Mouse (Mus musculus): ENCODE measurements around the gene Fcrl5. TPM values are rescaled to one million over a fixed set of nuclear protein-coding genes. Genes with fewer than 3 reads are reported as not detected.

Gene Fcrl5
- polyA plus RNA-seq, 1 experiment: not detected

- TF ChIP-seq POLR2A (IDR thresholded peaks at IDR 0.05; ENCODE audit: extremely low read depth, insufficient read depth, low read length) (peak; percentile 91), CTCF (IDR thresholded peaks at IDR 0.05; ENCODE audit: extremely low read depth, insufficient read depth, low read length) (no peak)
- Histone ChIP-seq H3K4me3 (ENCODE audit: insufficient read depth, low read length) (peak within 1 kb of the TSS; percentile 78), H3K27ac (ENCODE audit: insufficient read depth, low read length) (peak within 1 kb of the TSS; percentile 89), H3K4me1 (ENCODE audit: control insufficient read depth, insufficient read depth, low read length) (peaks cover 6% of the 10 kb centered on the region; the same call in 1 of the 2 replicates)
These were observed 89.7 kb downstream of the Fcrl5 start, which contains the start of gene Etv3 for GRCm38 (mm10) chr3:87525043-87525836. TSS of gene Etv3 (plus strand) at chr3:87525407.

- TF ChIP-seq POLR2A (IDR thresholded peaks at IDR 0.05; ENCODE audit: extremely low read depth, insufficient read depth, low read length): no peak
- no peak for TF ChIP-seq CTCF (IDR thresholded peaks at IDR 0.05; ENCODE audit: extremely low read depth, insufficient read depth, low read length)
- Histone ChIP-seq H3K4me1 (ENCODE audit: control insufficient read depth, insufficient read depth, low read length) (peaks cover 6% of the 10 kb centered on the region; the same call in 1 of the 2 replicates), H3K27ac (ENCODE audit: insufficient read depth, low read length) (peak overlapping the region; percentile 81), H3K4me3 (ENCODE audit: insufficient read depth, low read length) (peak overlapping the region; percentile 78)
These were observed 90.4 kb downstream of the Fcrl5 start for GRCm38 (mm10) chr3:87525837-87526570.

GRCm38 (mm10) chr3:87527139-87527538, 91.6 kb downstream of the Fcrl5 start:
- no peak overlapping the region; the same call in 1 of the 2 replicates for H3K4me3 ChIP-seq (ENCODE audit: insufficient read depth, low read length)
- no peak overlapping the region for H3K27ac ChIP-seq (ENCODE audit: insufficient read depth, low read length)
- TF ChIP-seq POLR2A (IDR thresholded peaks at IDR 0.05; ENCODE audit: extremely low read depth, insufficient read depth, low read length) (no peak), CTCF (IDR thresholded peaks at IDR 0.05; ENCODE audit: extremely low read depth, insufficient read depth, low read length) (no peak)
- peaks cover 6% of the 10 kb centered on the region; the same call in 1 of the 2 replicates for H3K4me1 ChIP-seq (ENCODE audit: control insufficient read depth, insufficient read depth, low read length)

- H3K27ac ChIP-seq (ENCODE audit: insufficient read depth, low read length): no peak overlapping the region
- peaks cover 6% of the 10 kb centered on the region; the same call in 1 of the 2 replicates for H3K4me1 ChIP-seq (ENCODE audit: control insufficient read depth, insufficient read depth, low read length)
- TF ChIP-seq CTCF (IDR thresholded peaks at IDR 0.05; ENCODE audit: extremely low read depth, insufficient read depth, low read length) (no peak), POLR2A (IDR thresholded peaks at IDR 0.05; ENCODE audit: extremely low read depth, insufficient read depth, low read length) (no peak)
- H3K4me3 ChIP-seq (ENCODE audit: insufficient read depth, low read length): no peak overlapping the region
These were observed 92.4 kb downstream of the Fcrl5 start for GRCm38 (mm10) chr3:87528021-87528420.

DNA sequence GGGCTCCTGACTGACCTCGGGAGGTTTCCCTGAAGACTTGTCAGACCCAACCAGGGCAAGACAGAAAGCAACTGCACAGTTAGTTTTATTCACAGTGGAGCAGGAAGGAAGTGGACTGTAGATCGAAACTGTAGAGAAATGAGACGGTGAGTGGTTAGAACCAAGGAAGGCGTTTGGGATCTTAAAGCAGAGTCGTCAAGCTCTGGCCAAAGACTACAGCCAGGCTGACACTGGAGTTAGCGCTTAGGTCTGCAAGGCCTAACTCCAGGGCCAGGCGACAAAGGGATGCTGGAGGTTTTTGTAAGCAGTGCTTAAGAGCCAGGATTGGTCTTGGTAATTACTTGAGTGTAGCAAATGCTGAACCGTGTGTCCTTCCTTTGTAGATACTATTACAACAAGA, 93.3 kb downstream of the Fcrl5 start:
- Histone ChIP-seq H3K27ac (ENCODE audit: insufficient read depth, low read length) (no peak overlapping the region), H3K4me3 (ENCODE audit: insufficient read depth, low read length) (no peak overlapping the region), H3K4me1 (ENCODE audit: control insufficient read depth, insufficient read depth, low read length) (peaks cover 6% of the 10 kb centered on the region; the same call in 1 of the 2 replicates)
- no peak for TF ChIP-seq POLR2A (IDR thresholded peaks at IDR 0.05; ENCODE audit: extremely low read depth, insufficient read depth, low read length)
- TF ChIP-seq CTCF (IDR thresholded peaks at IDR 0.05; ENCODE audit: extremely low read depth, insufficient read depth, low read length): no peak

DNA sequence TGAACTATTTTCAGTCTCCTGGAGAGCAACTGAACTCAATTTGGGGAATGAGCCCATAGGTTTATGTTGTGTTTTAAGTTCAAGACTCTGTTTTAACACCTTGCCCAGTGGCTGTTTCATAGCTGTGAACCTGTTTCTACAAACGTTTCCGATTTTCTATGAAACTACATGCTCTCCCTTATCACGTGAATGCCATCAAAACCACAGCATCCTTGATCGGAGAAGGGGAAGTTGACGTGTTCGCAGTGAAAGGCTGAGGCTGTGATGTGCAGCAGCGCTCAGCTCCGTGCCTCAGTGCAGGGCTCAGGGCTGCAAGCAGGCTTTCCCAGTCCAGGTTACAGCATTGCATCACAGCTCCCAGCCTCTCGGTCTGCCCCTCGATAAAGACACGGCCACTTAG, 94.0 kb downstream of the Fcrl5 start:
- TF ChIP-seq POLR2A (IDR thresholded peaks at IDR 0.05; ENCODE audit: extremely low read depth, insufficient read depth, low read length) (no peak), CTCF (IDR thresholded peaks at IDR 0.05; ENCODE audit: extremely low read depth, insufficient read depth, low read length) (no peak)
- Histone ChIP-seq H3K27ac (ENCODE audit: insufficient read depth, low read length) (no peak overlapping the region), H3K4me3 (ENCODE audit: insufficient read depth, low read length) (no peak overlapping the region), H3K4me1 (ENCODE audit: control insufficient read depth, insufficient read depth, low read length) (peaks cover 6% of the 10 kb centered on the region; the same call in 1 of the 2 replicates)

- TF ChIP-seq POLR2A (IDR thresholded peaks at IDR 0.05; ENCODE audit: extremely low read depth, insufficient read depth, low read length) (no peak), CTCF (IDR thresholded peaks at IDR 0.05; ENCODE audit: extremely low read depth, insufficient read depth, low read length) (no peak)
- Histone ChIP-seq H3K27ac (ENCODE audit: insufficient read depth, low read length) (no peak overlapping the region), H3K4me3 (ENCODE audit: insufficient read depth, low read length) (no peak overlapping the region), H3K4me1 (ENCODE audit: control insufficient read depth, insufficient read depth, low read length) (peaks cover 4% of the 10 kb centered on the region; the same call in 1 of the 2 replicates)
These were observed 94.7 kb downstream of the Fcrl5 start for GRCm38 (mm10) chr3:87530234-87530633.

- Histone ChIP-seq H3K4me3 (ENCODE audit: insufficient read depth, low read length) (no peak overlapping the region), H3K4me1 (ENCODE audit: control insufficient read depth, insufficient read depth, low read length) (no peaks in the 10 kb centered on the region), H3K27ac (ENCODE audit: insufficient read depth, low read length) (no peak overlapping the region)
- TF ChIP-seq CTCF (IDR thresholded peaks at IDR 0.05; ENCODE audit: extremely low read depth, insufficient read depth, low read length) (no peak), POLR2A (IDR thresholded peaks at IDR 0.05; ENCODE audit: extremely low read depth, insufficient read depth, low read length) (no peak)
These were observed 98.2 kb downstream of the Fcrl5 start for GRCm38 (mm10) chr3:87533667-87534378.

- H3K4me3 ChIP-seq (ENCODE audit: insufficient read depth, low read length): no peak overlapping the region
- no peak for TF ChIP-seq POLR2A (IDR thresholded peaks at IDR 0.05; ENCODE audit: extremely low read depth, insufficient read depth, low read length)
- TF ChIP-seq CTCF (IDR thresholded peaks at IDR 0.05; ENCODE audit: extremely low read depth, insufficient read depth, low read length): no peak
- no peak overlapping the region for H3K27ac ChIP-seq (ENCODE audit: insufficient read depth, low read length)
- no peaks in the 10 kb centered on the region for H3K4me1 ChIP-seq (ENCODE audit: control insufficient read depth, insufficient read depth, low read length)
These were observed 102.5 kb downstream of the Fcrl5 start for GRCm38 (mm10) chr3:87538034-87538433.

All from cortical plate, adult 2 months (tissue).